Mouse (Mus musculus) splenic B cell, adult 2 months (primary cell): ENCODE data around the gene Vsig10l.

Experiments
- DNase-seq: peaks from one replicate; pipeline ENCODE4 v3.0.0-alpha.2; 2011; ENCODE audit warnings: low read depth, low spot score
- H3K27me3 ChIP-seq: 2 replicates; pipeline ENCODE4 v1.6.1; 2012; ENCODE audit warnings: mild to moderate bottlenecking, low read length, moderate library complexity, mixed read lengths; ENCODE audit not compliant: control insufficient read depth, poor library complexity, insufficient read depth, severe bottlenecking
- H3K36me3 ChIP-seq: 2 replicates; pipeline ENCODE4 v1.6.1; 2012; ENCODE audit warnings: mild to moderate bottlenecking, low read length, moderate library complexity, mixed read lengths; ENCODE audit not compliant: control insufficient read depth, poor library complexity, insufficient read depth, severe bottlenecking

The Vsig10l gene

GRCm38 (mm10) chr7:43481191-43481590 is 18.2 kb downstream of the Vsig10l start:
- no peaks in the 10 kb centered on the region for H3K27me3 ChIP-seq
- H3K36me3 ChIP-seq: no peaks in the 10 kb centered on the region
- no peak for DNase-seq

- no peaks in the 10 kb centered on the region for H3K27me3 ChIP-seq
- H3K36me3 ChIP-seq: no peaks in the 10 kb centered on the region
- no peak for DNase-seq
These were observed 19.3 kb downstream of the Vsig10l start for GRCm38 (mm10) chr7:43482090-43482716.

- no peaks in the 10 kb centered on the region for H3K36me3 ChIP-seq
- no peaks in the 10 kb centered on the region for H3K27me3 ChIP-seq
- DNase-seq: no peak
These were observed 20.3 kb downstream of the Vsig10l start for GRCm38 (mm10) chr7:43483236-43483635.

GRCm38 (mm10) chr7:43488646-43489045 is 25.7 kb downstream of the Vsig10l start:
- Histone ChIP-seq H3K27me3 (no peaks in the 10 kb centered on the region), H3K36me3 (no peaks in the 10 kb centered on the region)
- no peak for DNase-seq

GRCm38 (mm10) chr7:43489631-43490125 is 26.7 kb downstream of the Vsig10l start, which contains the start of gene Iglon5:
TSS of gene Iglon5 (minus strand) at chr7:43490075.
- Histone ChIP-seq H3K27me3 (no peaks in the 10 kb centered on the region), H3K36me3 (no peaks in the 10 kb centered on the region)
- DNase-seq: no peak

- Histone ChIP-seq H3K36me3 (no peaks in the 10 kb centered on the region), H3K27me3 (no peaks in the 10 kb centered on the region)
- no peak for DNase-seq
These were observed 27.2 kb downstream of the Vsig10l start for GRCm38 (mm10) chr7:43490182-43490584.

DNA sequence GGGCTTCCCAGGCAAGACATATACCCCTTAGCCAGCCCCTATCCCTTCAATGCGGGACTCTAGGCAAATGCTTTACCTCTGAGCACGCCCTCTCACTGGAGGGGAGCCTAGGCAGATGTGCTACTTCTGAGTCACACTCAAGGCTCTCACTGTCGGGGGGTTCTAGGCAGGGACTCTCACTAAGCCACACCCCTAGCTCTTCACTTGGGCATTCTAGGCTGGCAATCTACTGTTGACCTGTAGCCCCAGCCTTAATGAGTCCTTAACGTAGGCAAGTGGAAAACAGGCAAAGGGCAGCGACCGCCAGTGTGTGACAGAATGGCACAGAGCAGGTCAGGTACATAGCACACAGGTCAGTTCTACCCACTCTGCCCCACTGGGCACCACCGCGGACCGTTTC is 27.9 kb downstream of the Vsig10l start:
- H3K36me3 ChIP-seq: no peaks in the 10 kb centered on the region

DNA sequence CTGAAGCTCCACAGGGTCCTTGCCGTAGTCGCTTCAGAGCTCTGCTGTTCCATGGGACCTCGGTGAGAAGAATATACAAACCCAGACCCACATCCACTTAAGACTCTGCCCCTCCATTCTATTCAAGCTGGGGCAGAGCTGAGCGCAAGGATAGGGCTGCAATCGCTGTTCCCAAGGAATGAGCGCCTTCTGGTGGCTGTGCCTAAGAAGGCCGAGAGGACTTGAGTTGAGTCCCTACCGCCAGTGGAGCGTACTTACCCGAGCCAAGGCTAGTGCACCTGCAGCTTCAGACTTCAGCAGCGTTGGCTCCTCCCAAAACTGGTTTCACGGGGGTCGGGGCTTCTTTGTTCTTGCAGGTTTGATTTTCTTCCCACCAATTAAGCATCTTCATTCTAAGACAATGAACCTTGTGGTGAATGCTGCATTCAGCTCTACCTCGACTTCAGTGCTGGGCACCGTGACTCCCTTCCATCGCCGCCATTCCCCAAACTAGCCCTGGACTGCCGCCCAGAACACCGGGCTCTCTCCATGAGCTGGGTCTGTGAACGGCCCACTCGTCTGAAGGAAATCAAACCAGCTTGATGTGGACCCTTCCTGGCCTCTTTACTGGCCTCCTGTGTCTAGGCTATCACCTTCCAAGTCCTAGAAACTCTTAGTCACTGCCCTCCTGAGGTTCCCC is 32.5 kb downstream of the Vsig10l start:
- DNase-seq: peak; percentile 47
- H3K36me3 ChIP-seq: no peaks in the 10 kb centered on the region
- H3K27me3 ChIP-seq: no peaks in the 10 kb centered on the region

More for the DNA sequence above, 27.9 kb downstream of the Vsig10l start:
- H3K27me3 ChIP-seq: no peaks in the 10 kb centered on the region
- no peak for DNase-seq

GRCm38 (mm10) chr7:43511707-43512478 is 48.9 kb downstream of the Vsig10l start:
- Histone ChIP-seq H3K36me3 (no peaks in the 10 kb centered on the region), H3K27me3 (no peaks in the 10 kb centered on the region)
- DNase-seq: no peak

DNA sequence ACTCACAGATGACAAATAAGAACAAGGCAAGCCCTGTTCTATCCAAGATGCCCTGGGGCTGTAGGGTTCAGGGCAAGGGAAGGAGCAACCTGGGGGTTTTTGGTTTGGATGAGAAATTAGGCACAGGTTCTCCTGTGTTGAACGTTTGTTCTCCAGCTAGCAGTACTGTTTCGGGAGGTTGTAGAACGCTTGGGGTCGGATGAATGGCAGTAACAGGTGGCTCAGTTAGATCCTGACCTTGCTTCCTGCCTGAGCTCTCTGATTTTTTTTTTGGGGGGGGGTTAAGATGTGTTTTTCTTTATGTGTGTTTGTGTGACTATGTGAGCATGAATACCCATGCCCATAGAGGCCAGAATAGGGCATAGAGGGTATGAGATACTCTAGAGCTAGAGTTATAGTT is 49.6 kb downstream of the Vsig10l start:
- no peak for DNase-seq
- H3K36me3 ChIP-seq: no peaks in the 10 kb centered on the region

GRCm38 (mm10) chr7:43515076-43515475 is 52.1 kb downstream of the Vsig10l start:
- no peak for DNase-seq
- H3K36me3 ChIP-seq: no peaks in the 10 kb centered on the region
- no peaks in the 10 kb centered on the region for H3K27me3 ChIP-seq

More for the DNA sequence above, 49.6 kb downstream of the Vsig10l start:
- no peaks in the 10 kb centered on the region for H3K27me3 ChIP-seq

GRCm38 (mm10) chr7:43518341-43518740 is 55.4 kb downstream of the Vsig10l start:
- DNase-seq: no peak
- H3K36me3 ChIP-seq: no peaks in the 10 kb centered on the region
- H3K27me3 ChIP-seq: no peaks in the 10 kb centered on the region
